Comparison of ENCODE assay signal across 12 mouse cellular contexts in genomic region chr13:90513867-90514266, GRCm38 (mm10).
"Had no signal": no experiment of that assay in that cellular context is flagged by ENCODE, and none has a peak within 500 bp of the region (broad histone marks: within the 10 kb centered on the region; RNA-seq: fewer than 3 reads in every experiment).

No protein-coding gene starts in this region.

- ATAC-seq: midbrain, embryonic 15.5 days had no signal

- H3K9ac ChIP-seq: limb, embryonic 13.5 days; liver, embryonic 14.5 days; midbrain, embryonic 15.5 days; neural tube, embryonic 13.5 days had no signal

- H3K9me3 ChIP-seq: limb, embryonic 13.5 days; megakaryocyte, embryonic 14.5 days; midbrain, embryonic 15.5 days; neural tube, embryonic 13.5 days had no signal

- H3K4me1 ChIP-seq: midbrain, embryonic 15.5 days; neural tube, embryonic 13.5 days had no signal

- DNase-seq: kidney, adult 9 months; kidney, postnatal 10 days; left cerebral cortex, postnatal 4 days; lung, adult 18-20 months; right cerebral cortex, postnatal 14 days had no signal

- H3K27ac ChIP-seq: limb, embryonic 13.5 days; liver, embryonic 14.5 days; macrophage; midbrain, embryonic 15.5 days; neural tube, embryonic 13.5 days had no signal

- H3K27me3 ChIP-seq: limb, embryonic 13.5 days; megakaryocyte, embryonic 14.5 days; midbrain, embryonic 15.5 days; neural tube, embryonic 13.5 days had no signal

- H3K4me3 ChIP-seq: limb, embryonic 13.5 days; megakaryocyte, embryonic 14.5 days; midbrain, embryonic 15.5 days; neural tube, embryonic 13.5 days had no signal

- H3K36me3 ChIP-seq: limb, embryonic 13.5 days; midbrain, embryonic 15.5 days; neural tube, embryonic 13.5 days had no signal

- H3K4me2 ChIP-seq: limb, embryonic 13.5 days; midbrain, embryonic 11.5 days; midbrain, embryonic 15.5 days; neural tube, embryonic 13.5 days had no signal
